Mouse (Mus musculus): ENCODE results near the gene Grrp1. TPM values are rescaled to one million over a fixed set of nuclear protein-coding genes. Genes with fewer than 3 reads are reported as not detected.

Gene Grrp1
- polyA plus RNA-seq, 1 experiment from 2014 or later: 10.2 TPM

DNA sequence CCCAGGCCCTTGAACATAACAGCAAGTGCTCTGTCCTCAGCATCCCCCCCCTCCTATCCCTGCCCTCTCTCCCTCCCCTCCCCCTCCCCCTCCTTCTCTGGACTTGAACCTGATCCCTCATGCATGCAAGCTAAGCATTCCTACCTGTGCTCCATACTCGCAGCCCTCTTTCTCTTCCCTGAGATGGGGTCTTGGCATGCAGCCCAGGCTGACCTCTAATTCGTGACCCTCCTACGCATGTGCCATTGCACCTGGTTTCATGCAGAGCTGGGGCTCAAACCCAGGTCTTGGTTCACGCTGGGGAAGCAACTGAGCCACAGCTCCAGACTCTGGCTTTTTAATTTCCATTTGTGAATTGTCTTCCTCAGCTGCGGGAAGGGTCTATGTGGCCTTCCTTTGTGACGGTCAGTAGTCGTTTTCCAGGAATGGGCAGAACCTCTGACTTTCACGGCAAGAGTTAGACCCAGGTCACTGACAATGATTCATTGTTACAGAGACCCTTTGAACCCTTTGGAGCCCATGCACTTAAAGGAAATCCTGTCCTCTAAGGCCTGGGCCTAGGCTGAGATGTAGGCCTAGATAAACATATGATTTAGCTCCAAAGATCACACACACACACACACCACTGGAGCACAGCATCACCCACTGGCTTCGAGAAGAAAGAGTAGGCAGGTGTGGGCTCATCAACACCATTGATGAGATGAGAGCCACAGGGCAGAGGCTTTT, 12.1 kb upstream of the Grrp1 start:
- Histone ChIP-seq H3K4me2 (replicated peaks) (no peak overlapping the region), H3K4me1 (no peaks in the 10 kb centered on the region), H3K9me3 (no peaks in the 10 kb centered on the region), H3K27ac (no peak overlapping the region), H3K36me3 (no peaks in the 10 kb centered on the region), H3K9ac (no peak overlapping the region), H3K4me3 (no peak overlapping the region), H3K27me3 (replicated peaks) (no peaks in the 10 kb centered on the region)
- no peak for ATAC-seq (ENCODE audit: low FRiP score, low read depth)
- 53% methylated on average over 9 of the region's 9 CpGs for WGBS

DNA sequence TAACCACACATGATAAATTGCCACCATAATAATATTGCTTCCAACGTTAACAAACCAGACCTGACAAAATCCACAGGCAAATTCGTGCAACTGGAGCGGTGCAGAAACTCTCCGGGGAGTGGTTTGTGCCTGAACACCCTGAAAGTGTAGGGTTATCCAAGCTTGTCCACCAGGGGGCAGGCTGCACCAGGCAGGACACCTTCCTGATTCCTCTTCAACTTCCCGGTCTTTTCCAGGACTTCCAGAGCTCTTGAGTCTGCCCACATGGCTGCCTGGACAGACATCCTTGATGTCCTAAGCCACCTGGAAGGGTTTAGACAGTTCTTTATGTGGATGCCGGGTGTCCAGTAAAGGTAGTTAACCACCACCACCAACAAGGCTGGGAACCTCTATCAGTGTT, 9.3 kb upstream of the Grrp1 start:
- Histone ChIP-seq H3K4me3 (no peak overlapping the region), H3K9ac (no peak overlapping the region), H3K27ac (no peak overlapping the region), H3K27me3 (replicated peaks) (no peaks in the 10 kb centered on the region), H3K36me3 (no peaks in the 10 kb centered on the region), H3K4me1 (no peaks in the 10 kb centered on the region), H3K4me2 (replicated peaks) (no peak overlapping the region), H3K9me3 (no peaks in the 10 kb centered on the region)
- no peak for ATAC-seq (ENCODE audit: low FRiP score, low read depth)
- WGBS: 34% methylated on average over 6 of the region's 6 CpGs

DNA sequence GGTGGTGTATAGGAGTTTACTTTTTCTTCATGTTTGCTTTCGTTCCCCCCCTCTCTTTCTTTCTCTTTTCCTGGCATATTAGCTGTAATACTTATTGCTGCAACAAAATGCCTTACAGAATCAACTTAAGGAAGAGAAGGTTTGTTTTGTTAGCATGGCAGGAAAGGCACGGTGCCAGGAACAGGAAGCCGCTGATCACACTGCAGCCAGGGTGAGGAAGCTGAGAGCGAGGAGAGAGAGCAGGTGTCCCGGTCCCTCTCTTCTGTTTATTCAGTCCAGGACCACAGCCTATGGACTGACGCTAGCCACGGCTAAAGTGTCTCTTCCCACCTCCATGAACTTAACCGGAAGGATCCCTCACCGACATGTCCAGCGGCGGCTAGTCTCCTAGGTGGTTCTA, 4.4 kb upstream of the Grrp1 start:
- Histone ChIP-seq H3K4me3 (no peak overlapping the region), H3K4me2 (replicated peaks) (no peak overlapping the region), H3K36me3 (no peaks in the 10 kb centered on the region), H3K4me1 (peaks cover 42% of the 10 kb centered on the region), H3K9ac (no peak overlapping the region), H3K27me3 (replicated peaks) (peaks cover 19% of the 10 kb centered on the region; the same call in 1 of the 2 replicates), H3K27ac (no peak overlapping the region), H3K9me3 (no peaks in the 10 kb centered on the region)
- ATAC-seq (ENCODE audit: low FRiP score, low read depth): no peak
- WGBS: 70% methylated on average over 11 of the region's 11 CpGs

DNA sequence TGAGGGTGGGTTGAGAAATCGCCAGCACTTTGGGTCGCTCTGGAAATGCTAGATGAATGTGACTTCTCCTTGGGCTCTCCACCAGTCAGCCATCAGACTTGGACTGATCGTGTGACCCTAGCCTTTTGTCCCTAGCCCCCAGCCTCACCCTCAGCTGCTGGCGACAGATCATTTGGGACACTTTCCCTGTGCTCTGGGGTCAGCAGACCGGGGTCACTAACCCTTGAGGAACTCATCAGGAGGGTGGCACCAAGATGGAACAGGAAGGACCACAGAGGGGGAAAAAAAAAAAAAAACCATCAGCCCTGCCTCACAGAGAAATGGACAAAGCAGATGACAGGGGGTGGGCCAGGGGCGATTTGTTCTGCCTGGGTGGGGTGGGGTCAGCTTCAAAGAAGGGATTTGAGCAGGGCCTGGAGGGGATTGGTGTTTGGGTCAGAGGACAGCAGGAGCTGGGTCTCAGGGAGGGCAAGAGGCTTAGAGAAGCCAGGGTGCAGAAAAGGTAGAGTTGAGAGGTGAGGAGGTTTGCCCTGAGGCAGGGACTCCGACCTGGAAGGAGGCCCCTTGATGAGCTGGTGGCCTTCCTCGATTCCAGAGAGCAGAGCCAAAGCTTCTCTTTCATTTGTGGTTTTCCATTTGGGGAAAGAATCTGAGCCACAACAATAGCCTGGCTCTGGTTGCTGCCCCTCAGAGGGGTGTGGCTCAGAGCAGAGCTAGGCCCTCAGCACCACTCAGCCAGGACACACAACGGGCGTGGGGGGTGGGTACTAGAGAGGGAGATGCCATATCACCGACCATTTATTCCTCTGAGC, 3.5 kb upstream of the Grrp1 start:
- H3K4me2 ChIP-seq (replicated peaks): no peak overlapping the region
- WGBS: 5% methylated on average over 11 of the region's 11 CpGs
- no peaks in the 10 kb centered on the region for H3K9me3 ChIP-seq
- H3K36me3 ChIP-seq: no peaks in the 10 kb centered on the region
- ATAC-seq (ENCODE audit: low FRiP score, low read depth): no peak
- H3K4me1 ChIP-seq: peaks cover 49% of the 10 kb centered on the region
- no peak overlapping the region for H3K4me3 ChIP-seq
- H3K27ac ChIP-seq: no peak overlapping the region
- no peak overlapping the region for H3K9ac ChIP-seq
- H3K27me3 ChIP-seq (replicated peaks): peaks cover 28% of the 10 kb centered on the region

DNA sequence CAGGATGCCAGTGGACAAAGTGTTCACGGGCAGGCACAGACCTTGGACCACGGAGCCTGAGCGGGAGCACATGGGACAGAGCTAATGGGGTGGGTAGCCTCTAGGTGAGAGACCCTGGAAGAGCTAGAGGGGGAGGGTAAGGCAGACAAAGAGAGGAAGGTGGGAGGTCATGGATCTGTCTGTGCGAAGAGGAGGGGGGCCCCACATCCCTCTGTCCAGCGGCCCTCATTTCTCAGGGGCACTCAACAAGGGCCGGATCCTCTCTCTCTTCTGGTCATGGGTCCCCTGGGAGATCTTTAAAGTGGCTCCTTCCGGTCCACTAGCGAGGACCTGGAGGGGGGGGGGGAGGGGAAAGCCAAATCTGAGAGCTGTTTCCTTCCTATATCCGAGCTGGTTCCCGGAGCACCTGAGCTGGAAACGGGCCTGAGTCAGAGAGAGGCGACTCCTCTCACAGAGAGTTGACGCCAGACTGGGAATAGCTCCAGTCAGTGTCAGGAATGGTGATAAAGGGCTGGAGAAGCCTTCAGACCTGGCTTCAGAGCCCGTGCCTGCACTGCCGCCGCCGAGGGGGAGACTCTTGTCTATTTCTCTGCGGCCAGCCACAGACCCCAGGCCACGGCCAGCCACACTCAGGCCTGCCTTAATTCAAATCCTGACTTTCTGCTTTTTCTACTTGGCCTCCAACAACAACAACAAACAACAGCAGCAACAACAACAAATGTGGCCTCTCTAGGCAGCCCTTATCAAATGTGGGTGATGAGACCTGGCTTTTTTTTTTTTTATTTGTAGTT, 2.7 kb upstream of the Grrp1 start:
- no peaks in the 10 kb centered on the region for H3K36me3 ChIP-seq
- H3K27me3 ChIP-seq (replicated peaks): peaks cover 36% of the 10 kb centered on the region
- WGBS: 4% methylated on average over 19 of the region's 19 CpGs
- H3K9me3 ChIP-seq: no peaks in the 10 kb centered on the region
- no peak for ATAC-seq (ENCODE audit: low FRiP score, low read depth)
- H3K9ac ChIP-seq: no peak overlapping the region
- H3K4me2 ChIP-seq (replicated peaks): peak overlapping the region; percentile 21
- no peak overlapping the region for H3K4me3 ChIP-seq
- H3K4me1 ChIP-seq: peaks cover 57% of the 10 kb centered on the region
- 0 out of 2 replicates have a peak overlapping the region, but pooled peaks have one; percentile 23 for H3K27ac ChIP-seq

DNA sequence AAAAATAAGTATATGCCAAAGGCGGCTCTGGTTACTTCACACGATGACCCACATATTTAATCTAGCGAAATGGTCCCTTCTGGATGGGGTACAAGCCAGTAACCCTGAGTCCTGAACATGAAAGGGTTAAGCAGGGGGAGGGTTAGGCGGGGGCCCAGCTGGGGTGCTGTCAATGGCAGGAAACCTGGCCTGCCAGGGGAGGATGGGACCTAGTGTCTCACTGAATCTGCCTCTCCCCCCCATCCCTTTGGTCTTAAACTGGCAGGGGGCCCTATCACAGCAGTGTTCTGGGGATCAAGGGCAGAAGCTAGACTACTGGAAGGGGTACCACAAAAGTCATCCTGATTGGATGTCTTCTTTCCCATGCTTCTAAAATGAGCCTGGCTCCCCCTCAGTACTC, 1.9 kb upstream of the Grrp1 start:
- no peaks in the 10 kb centered on the region for H3K9me3 ChIP-seq
- WGBS: 14% methylated on average over 4 of the region's 4 CpGs
- H3K4me2 ChIP-seq (replicated peaks): 0 out of 2 replicates have a peak overlapping the region, but pooled peaks have one; percentile 21
- ATAC-seq (ENCODE audit: low FRiP score, low read depth): no peak
- no peak overlapping the region for H3K4me3 ChIP-seq
- peaks cover 64% of the 10 kb centered on the region for H3K4me1 ChIP-seq
- H3K27me3 ChIP-seq (replicated peaks): peaks cover 44% of the 10 kb centered on the region
- no peaks in the 10 kb centered on the region for H3K36me3 ChIP-seq
- H3K9ac ChIP-seq: no peak overlapping the region
- no peak overlapping the region for H3K27ac ChIP-seq

DNA sequence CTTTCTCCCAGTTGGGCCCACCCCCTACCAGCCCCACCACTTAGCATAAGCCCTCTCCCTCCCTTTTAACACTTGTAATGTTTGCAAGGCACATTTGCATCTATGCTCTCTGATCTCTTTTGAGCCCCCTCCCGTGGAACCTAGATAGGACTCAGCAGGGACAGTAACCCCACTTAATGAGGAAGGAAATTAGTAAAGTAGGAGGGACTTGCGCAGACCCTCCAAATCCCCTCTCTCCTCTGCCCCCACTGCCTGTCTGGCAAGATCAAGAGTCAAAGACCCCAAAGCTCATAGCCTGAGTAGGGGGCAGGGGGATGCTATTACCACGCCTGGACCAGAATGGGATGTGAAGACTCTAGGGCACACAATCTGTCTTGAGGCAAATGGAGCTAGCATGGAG, 929 bp upstream of the Grrp1 start:
- H3K4me1 ChIP-seq: peaks cover 74% of the 10 kb centered on the region
- H3K27me3 ChIP-seq (replicated peaks): peaks cover 54% of the 10 kb centered on the region
- H3K9me3 ChIP-seq: no peaks in the 10 kb centered on the region
- H3K4me3 ChIP-seq: no peak overlapping the region
- 15% methylated on average over 3 of the region's 3 CpGs for WGBS
- H3K4me2 ChIP-seq (replicated peaks): no peak overlapping the region; the same call in 1 of the 2 replicates
- no peak overlapping the region for H3K9ac ChIP-seq
- ATAC-seq (ENCODE audit: low FRiP score, low read depth): no peak
- H3K36me3 ChIP-seq: no peaks in the 10 kb centered on the region
- H3K27ac ChIP-seq: no peak overlapping the region

DNA sequence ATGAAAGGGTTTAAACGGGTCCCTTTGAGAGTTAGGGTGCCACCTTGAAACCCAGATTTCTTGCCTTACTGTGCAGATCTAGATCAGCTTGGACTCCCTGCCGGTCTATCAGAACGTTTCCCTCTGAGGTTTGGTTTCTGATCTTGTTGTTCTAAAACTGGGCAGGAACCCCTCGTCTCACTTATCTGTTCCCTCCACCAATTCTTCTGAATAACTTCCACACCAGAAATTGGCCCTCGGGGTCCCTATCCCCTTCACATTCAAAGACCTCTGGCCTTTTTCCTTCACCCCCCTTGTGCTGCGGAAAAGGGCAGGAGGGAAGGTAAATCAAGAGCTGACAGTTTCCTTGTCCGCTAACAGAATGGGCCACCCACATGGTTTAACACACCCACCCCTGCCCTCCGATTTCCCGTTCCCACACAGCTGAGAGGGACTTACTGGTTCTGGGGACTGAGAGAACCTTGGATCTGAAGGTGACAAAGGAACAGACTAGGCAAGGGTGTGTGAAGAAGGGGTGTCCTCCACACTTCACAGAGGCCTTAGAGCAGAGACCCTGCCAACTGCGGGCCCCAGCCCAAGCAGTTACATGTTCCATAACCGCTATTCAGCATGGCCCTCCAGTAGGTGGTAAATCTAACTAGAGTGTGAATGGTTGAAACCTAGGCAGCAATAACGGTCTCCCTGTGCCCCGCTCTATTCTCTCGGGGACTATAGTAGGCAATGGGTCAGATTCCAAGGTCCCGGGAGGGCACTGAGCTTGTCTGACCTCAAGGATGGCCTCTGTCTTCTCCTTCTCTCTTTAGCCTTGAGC, 790 bp downstream of the Grrp1 start:
- WGBS: 1% methylated on average over 15 of the region's 15 CpGs
- Histone ChIP-seq H3K4me1 (peaks cover 78% of the 10 kb centered on the region), H3K4me2 (replicated peaks) (peak overlapping the region; percentile 84), H3K27me3 (replicated peaks) (peaks cover 67% of the 10 kb centered on the region), H3K27ac (no peak overlapping the region), H3K9me3 (no peaks in the 10 kb centered on the region), H3K9ac (0 out of 2 replicates have a peak overlapping the region, but pooled peaks have one; percentile 57), H3K36me3 (no peaks in the 10 kb centered on the region), H3K4me3 (peak overlapping the region; percentile 21)
- ATAC-seq (ENCODE audit: low FRiP score, low read depth): no peak

DNA sequence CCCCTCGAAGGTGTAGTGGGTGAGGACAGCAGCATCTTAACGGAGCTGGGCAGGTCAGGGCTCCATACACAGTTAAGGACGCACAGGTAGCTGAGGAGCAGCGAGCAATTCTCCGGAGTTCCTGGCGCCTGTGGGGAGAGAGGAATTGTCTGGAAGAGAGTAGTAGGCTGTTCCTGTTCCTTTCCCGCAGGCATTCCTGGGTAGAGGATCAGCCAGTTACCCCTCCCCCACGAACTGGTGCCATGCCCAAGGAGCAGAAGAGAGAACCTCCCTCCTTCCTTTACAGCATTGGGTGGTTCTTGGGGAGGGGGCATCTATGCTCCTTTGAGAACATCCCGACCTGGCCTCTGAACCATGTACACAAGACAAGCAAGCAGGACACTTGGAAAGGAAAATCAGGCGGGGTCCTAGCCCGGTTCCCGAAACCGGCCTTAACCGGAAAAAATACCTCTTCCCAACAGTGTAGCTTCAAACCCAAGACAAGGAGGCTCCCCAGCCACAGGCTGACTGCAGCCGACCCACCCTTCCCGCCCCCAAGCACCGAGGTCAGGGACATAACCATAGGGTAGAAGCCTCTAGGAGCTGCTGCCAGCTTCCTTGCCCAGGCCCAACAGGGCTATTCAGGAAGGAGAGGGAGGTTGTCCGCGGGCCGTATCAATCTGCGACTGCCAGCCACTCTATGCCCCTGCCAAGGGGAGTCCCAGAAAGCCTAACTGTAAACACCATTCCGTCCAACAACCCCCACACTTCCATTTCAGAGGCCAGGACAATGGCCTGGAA, 1.6 kb downstream of the Grrp1 start:
- Histone ChIP-seq H3K9me3 (no peaks in the 10 kb centered on the region), H3K9ac (peak overlapping the region; percentile 57), H3K4me1 (peaks cover 73% of the 10 kb centered on the region), H3K4me2 (replicated peaks) (peak overlapping the region; percentile 84), H3K27ac (no peak overlapping the region), H3K27me3 (replicated peaks) (peaks cover 71% of the 10 kb centered on the region), H3K36me3 (no peaks in the 10 kb centered on the region), H3K4me3 (peak overlapping the region; percentile 44)
- no peak for ATAC-seq (ENCODE audit: low FRiP score, low read depth)
- WGBS: 4% methylated on average over 22 of the region's 22 CpGs

DNA sequence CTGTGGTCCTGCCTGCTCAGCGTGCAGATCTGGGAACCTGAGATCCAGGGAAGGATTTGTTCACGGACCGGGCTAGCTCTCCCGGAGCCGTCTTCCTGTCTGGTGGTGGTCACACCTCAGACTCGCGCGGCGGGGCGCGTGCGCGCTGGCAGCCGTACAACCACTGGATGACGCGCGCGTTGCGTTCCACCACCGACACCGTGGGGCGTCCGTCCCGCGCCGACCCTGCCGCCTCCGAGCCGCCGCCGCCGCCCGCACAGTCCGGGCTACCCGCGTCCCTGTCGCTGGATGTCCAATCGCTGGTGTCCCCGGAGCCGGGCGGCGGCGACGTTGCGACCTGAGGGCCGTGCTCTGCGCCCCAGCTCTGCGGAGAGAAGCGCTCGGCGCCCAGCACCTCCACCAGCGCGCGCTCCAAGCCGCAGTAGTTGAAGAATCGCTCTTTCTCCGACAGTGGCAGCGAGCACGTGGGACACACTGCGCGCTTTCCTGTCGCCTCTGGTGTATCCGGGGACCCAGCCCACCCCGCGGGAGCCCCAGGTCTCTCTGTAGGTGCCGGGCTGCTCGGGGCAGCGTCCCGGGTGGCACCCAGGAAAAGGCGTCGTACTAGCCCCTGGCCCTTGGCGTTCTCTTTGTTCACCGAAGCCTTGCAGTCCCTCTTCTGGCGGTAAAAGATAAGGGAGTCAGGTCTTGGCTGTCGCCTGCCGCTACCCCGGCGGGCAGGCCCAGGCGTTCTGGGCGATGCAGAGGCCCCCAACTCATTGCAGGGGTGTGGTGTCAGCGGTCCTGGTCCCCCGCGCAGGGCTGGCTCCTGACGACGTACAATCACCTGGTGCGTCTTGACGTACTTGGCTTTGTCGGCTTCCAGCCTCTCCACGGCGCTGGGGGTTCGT, 2.4 kb downstream of the Grrp1 start:
- Histone ChIP-seq H3K4me3 (peak overlapping the region; percentile 44), H3K36me3 (no peaks in the 10 kb centered on the region), H3K9me3 (no peaks in the 10 kb centered on the region), H3K27me3 (replicated peaks) (peaks cover 79% of the 10 kb centered on the region), H3K9ac (peak overlapping the region; percentile 57), H3K4me2 (replicated peaks) (peak overlapping the region; percentile 84), H3K4me1 (peaks cover 64% of the 10 kb centered on the region), H3K27ac (peak overlapping the region; percentile 21)
- under 1% methylated on average over 91 of the region's 91 CpGs for WGBS
- ATAC-seq (ENCODE audit: low FRiP score, low read depth): peak; percentile 38; the same call in 1 of the 2 replicates
